ENCODE assay signal across 10 mouse cellular contexts in genomic region chr2:6739998-6740668, GRCm38 (mm10).
DNase-seq lines count a peak whose midpoint lies in the region; ATAC-seq lines count a peak whose summit lies in the region.
"Had no signal": no experiment of that assay in that cellular context is flagged by ENCODE, and none has a peak within 500 bp of the region (broad histone marks: within the 10 kb centered on the region; RNA-seq: fewer than 3 reads in every experiment).

No protein-coding gene starts in this region.

- H3K27me3 ChIP-seq in neural tube, embryonic 15.5 days (replicated peaks) = no peaks in the 10 kb centered on the region

- no peak overlapping the region for H3K4me3 ChIP-seq in neural tube, embryonic 15.5 days (replicated peaks)
- H3K4me3 ChIP-seq: heart, embryonic 10.5 days had no signal

- no peak overlapping the region for H3K9ac ChIP-seq in neural tube, embryonic 15.5 days (replicated peaks)

- WGBS in neural tube, embryonic 15.5 days = 76% methylated on average over 4 of the region's 4 CpGs

- no peak overlapping the region for H3K4me2 ChIP-seq in neural tube, embryonic 15.5 days

- no peaks in the 10 kb centered on the region for H3K36me3 ChIP-seq in neural tube, embryonic 15.5 days
- H3K36me3 ChIP-seq: heart, embryonic 10.5 days had no signal

- no peak for DNase-seq in frontal cortex, postnatal 36 days (ENCODE audit: low spot score in 2 of 2)
- DNase-seq in kidney, postnatal 14 days = peak; percentile 4
- DNase-seq in kidney, postnatal 4 days = no peak
- peak; percentile 61 for DNase-seq in Muller cell, postnatal 12 days (ENCODE audit: inconsistent ontology term)
- DNase-seq in lung, postnatal 25 days (ENCODE audit: low spot score) = peak; percentile 26
- DNase-seq: right cerebral cortex, postnatal 4 days had no signal

- 0 out of 2 replicates have a peak, but pooled peaks cover 4% of the 10 kb centered on the region for H3K4me1 ChIP-seq in neural tube, embryonic 15.5 days
- H3K4me1 ChIP-seq: heart, embryonic 10.5 days had no signal

- no peak overlapping the region for H3K27ac ChIP-seq in neural tube, embryonic 15.5 days (replicated peaks)
- H3K27ac ChIP-seq: heart, embryonic 10.5 days had no signal

- peak; percentile 36 for ATAC-seq in frontal cortex, adult (ENCODE audit: low TSS enrichment)
- ATAC-seq in neural tube, embryonic 15.5 days (ENCODE audit: low FRiP score) = no peak
- no peak for ATAC-seq in erythroblast, adult 5-6 weeks (replicated peaks; ENCODE audit: low FRiP score, poor library complexity, severe bottlenecking)

- H3K9me3 ChIP-seq in neural tube, embryonic 15.5 days (replicated peaks) = no peaks in the 10 kb centered on the region
- H3K9me3 ChIP-seq: heart, embryonic 10.5 days had no signal

Comparison
In these comparisons a context has a peak if more than half of its experiments do, and no peak if none do; other contexts are left out.
1. DNase-seq: peak in kidney, postnatal 14 days (single experiment), Muller cell, postnatal 12 days (single experiment) and lung, postnatal 25 days (single experiment); none in frontal cortex, postnatal 36 days (0 of 2) and kidney, postnatal 4 days (0 of 2).